Mouse (Mus musculus): ENCODE results near the gene Gm7137.
"Not testable (repeated sequence)": the region's sequence is repeated elsewhere in the genome, so short reads cannot be mapped to it uniquely, and the experiment has no call there.

The Gm7137 gene

GRCm38 (mm10) chr10:77787876-77788275 lies at the start of gene Gm7137:
TSS of gene Gm7137 (minus strand) at chr10:77788200.
- in situ Hi-C loops (cut with MboI) = not testable (repeated sequence)

GRCm38 (mm10) chr10:77835647-77836046 lies 47.6 kb upstream of the Gm7137 start, which contains the start of gene Krtap10-10:
TSS of gene Krtap10-10 (plus strand) at chr10:77835947.
- in situ Hi-C loops (cut with MboI) = no loop called here

- in situ Hi-C loops (cut with MboI) = no loop called here
Measured at GRCm38 (mm10) chr10:77826951-77827350, 39.0 kb upstream of the Gm7137 start, which contains the start of gene Krtap10-4. TSS of gene Krtap10-4 (minus strand) at chr10:77827095.

GRCm38 (mm10) chr10:77819203-77819602 lies 31.2 kb upstream of the Gm7137 start:
- in situ Hi-C loops (cut with MboI) = no loop called here

DNA sequence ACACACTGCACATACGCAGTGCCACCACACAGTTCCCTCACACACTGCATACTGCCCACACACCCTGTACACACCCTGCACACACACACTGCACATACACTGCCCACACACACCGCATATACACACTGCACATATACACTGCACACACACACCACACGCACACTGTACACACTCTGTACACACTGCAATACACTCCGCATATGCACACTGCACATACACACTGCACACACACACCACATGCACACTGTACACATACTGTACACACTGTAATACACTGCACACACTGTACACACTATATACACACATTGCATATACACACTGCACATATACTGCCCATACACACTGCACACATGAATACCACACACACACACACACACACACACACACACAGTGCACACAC lies 30.5 kb upstream of the Gm7137 start:
- in situ Hi-C loops (cut with MboI) = no loop called here

- in situ Hi-C loops (cut with MboI) = no loop called here
Measured at GRCm38 (mm10) chr10:77815514-77815913, 27.5 kb upstream of the Gm7137 start.

- in situ Hi-C loops (cut with MboI) = no loop called here
Measured at GRCm38 (mm10) chr10:77814382-77814781, 26.4 kb upstream of the Gm7137 start, which contains the start of gene Gm2696. TSS of gene Gm2696 (plus strand) at chr10:77814682.

GRCm38 (mm10) chr10:77811743-77812142 lies 23.7 kb upstream of the Gm7137 start, which contains the start of gene Gm9507:
TSS of gene Gm9507 (minus strand) at chr10:77811843.
- in situ Hi-C loops (cut with MboI) = no loop called here

DNA sequence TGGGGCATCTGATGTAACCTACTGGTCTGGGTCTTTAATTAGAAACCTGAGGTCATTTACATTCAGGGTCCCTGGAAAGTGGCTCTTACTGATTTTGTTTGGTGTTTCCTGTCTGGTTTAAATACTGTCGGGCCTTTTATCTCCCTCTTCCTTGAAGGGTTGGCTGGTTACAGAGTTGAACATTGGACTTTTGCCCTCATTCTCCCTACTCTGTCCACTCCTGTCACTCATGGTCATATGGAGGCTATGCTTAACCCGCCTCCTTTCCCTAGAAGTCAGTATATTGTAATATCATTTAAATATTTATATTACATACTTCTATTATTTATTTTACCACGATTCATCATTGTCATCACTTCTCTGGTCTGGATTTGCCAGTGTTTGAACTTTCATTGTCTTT lies 16.1 kb upstream of the Gm7137 start:
- in situ Hi-C loops (cut with MboI) = no loop called here

GRCm38 (mm10) chr10:77798921-77799508 lies 11.0 kb upstream of the Gm7137 start, which contains the start of gene Gm19668:
TSS of gene Gm19668 (minus strand) at chr10:77799133.
- in situ Hi-C loops (cut with MboI) = no loop called here

DNA sequence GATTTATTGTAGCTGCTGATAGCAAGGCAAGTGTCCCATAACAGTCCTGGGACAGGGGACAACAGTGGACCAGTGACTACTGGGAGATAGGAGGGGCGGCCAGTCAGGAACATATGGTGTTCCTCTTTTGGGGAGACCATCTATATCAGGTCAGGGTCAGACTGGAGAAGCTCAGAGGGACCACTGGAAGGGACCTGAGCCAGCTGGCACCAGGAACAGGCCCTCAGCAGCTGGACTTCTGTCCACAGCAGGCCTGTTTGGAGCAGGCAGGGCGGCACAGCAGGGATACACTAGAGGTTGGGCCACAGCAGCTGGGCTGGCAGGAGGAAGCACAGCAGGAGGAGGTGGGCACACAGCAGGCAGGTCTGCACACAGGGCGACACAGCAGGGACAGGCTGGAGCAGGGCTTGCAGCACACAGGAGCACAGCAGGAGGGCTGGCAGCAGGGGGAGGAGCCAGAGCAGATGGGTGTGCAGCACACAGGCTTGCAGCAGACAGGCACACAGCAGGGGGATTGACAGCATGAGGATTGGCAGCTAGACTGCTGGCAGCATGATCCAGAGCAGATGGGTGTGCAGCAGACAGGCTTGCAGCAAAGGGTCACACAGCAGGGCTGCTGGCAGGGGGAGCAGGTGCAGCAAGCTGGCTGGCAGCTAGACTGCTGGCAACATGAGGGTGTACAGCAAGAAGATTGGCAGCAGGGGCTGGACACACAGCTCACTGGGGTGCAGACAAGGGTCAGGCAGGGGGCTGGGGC lies 10.3 kb upstream of the Gm7137 start:
- in situ Hi-C loops (cut with MboI) = not testable (repeated sequence)

GRCm38 (mm10) chr10:77797677-77798076 lies 9.7 kb upstream of the Gm7137 start:
- in situ Hi-C loops (cut with MboI) = no loop called here

DNA sequence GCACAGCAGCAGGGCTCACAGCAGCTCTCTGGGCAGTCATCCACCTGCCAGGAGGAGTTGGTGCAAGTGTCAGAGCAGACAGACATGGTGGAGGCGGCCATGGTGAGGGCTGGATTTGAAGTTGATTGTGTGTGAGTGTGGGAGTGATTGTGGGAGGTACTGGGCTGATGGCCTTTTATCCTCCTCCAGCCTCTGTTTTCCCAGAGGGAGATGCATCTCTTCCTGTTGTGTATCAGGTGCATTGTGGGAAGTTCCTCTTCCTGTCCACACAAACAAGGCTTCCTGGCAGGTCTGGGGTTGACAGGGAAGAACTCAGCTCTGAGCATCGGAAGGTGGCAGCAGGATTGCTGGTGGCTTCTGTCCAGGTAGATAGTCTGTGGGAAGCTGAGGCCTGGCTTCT lies 7.0 kb upstream of the Gm7137 start, which contains the start of gene Gm9639:
Gm9639 (minus strand) TSS at position 101 of the 400 bp plus-strand sequence.
- in situ Hi-C loops (cut with MboI) = no loop called here

DNA sequence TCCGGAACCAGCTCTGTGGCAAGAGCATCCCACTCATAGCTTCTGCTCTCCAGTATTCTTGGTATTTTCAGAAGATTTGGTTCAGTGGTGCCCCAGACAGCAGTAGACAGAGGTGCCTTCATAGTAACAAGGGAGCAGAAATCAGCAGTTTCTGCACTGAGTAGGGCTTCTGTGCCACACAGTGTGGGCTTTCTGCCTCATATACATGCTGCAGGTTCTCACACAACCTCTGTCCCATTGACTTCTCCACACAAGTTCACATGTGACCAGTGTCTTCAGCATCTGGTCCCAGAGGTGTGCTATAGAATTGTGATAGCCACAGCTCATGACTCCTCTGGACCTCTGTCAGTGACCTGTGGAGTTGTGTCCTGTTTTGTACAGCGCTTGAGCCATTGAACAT lies 621 bp upstream of the Gm7137 start:
- in situ Hi-C loops (cut with MboI) = no loop called here

DNA sequence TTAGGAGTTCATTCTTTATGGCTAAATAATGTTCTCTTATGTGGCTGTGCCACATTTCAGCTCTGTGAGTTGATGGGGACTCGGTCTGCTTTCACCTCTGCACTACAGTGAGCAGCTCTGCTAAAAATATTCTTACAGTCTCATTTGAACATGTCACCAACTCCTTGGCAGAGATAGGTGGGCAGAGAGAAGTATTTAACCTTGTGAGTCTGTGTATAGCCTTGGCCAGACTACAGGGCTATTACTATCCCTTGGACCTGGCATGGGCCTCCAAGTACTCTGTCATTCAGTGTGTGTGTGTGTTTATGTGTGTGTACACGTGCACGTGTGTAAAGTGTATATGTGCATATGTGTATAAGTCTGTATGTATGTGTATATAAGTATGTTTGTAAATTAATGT lies 4.6 kb downstream of the Gm7137 start:
- in situ Hi-C loops (cut with MboI) = not testable (repeated sequence)

DNA sequence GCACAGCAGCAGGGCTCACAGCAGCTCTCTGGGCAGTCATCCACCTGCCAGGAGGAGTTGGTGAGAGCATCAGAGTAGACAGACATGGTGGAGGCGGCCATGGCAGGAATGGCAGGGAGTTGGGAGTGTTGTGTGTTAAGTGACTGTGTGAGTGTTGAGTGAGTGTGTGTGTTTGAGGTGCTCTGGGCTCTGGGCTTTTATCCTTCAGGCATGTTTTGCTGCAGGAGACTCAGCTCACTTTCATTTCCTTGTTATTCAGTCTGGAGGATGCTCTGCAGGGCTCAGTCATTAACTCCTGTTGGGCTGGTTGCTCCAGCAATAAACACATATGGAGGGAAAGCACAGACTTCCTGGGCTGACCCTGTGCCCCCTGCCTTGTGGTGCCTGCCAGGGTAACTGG lies 5.6 kb downstream of the Gm7137 start, which contains the start of gene Gm3250:
Gm3250 (minus strand) TSS at position 101 of the 400 bp plus-strand sequence.
- in situ Hi-C loops (cut with MboI) = not testable (repeated sequence)

DNA sequence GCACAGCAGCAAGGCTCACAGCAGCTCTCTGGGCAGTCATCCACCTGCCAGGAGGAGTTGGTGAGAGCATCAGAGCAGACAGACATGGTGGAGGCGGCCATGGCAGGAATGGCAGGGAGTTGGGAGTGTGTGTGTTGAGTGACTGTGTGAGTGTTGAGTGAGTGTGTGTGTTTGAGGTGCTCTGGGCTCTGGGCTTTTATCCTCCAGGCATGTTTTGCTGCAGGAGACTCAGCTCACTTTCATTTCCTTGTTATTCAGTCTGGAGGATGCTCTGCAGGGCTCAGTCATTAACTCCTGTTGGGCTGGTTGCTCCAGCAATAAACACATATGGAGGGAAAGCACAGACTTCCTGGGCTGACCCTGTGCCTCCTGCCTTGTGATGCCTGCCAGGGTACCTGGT lies 11.2 kb downstream of the Gm7137 start, which contains the start of gene Gm7138:
Gm7138 (minus strand) TSS at position 101 of the 400 bp plus-strand sequence.
- in situ Hi-C loops (cut with MboI) = not testable (repeated sequence)

DNA sequence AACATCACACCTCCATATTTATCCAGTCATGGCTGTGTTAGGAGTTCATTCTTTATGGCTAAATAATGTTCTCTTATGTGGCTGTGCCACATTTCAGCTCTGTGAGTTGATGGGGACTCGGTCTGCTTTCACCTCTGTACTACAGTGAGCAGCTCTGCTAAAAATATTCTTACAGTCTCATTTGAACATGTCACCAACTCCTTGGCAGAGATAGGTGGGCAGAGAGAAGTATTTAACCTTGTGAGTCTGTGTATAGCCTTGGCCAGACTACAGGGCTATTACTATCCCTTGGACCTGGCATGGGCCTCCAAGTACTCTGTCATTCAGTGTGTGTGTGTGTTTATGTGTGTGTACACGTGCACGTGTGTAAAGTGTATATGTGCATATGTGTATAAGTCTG lies 15.9 kb downstream of the Gm7137 start:
- in situ Hi-C loops (cut with MboI) = not testable (repeated sequence)

GRCm38 (mm10) chr10:77771225-77771624 lies 16.8 kb downstream of the Gm7137 start, which contains the start of gene Gm3238:
TSS of gene Gm3238 (minus strand) at chr10:77771325.
- in situ Hi-C loops (cut with MboI) = not testable (repeated sequence)

- in situ Hi-C loops (cut with MboI) = no loop called here
Measured at GRCm38 (mm10) chr10:77769727-77770126, 18.3 kb downstream of the Gm7137 start.

DNA sequence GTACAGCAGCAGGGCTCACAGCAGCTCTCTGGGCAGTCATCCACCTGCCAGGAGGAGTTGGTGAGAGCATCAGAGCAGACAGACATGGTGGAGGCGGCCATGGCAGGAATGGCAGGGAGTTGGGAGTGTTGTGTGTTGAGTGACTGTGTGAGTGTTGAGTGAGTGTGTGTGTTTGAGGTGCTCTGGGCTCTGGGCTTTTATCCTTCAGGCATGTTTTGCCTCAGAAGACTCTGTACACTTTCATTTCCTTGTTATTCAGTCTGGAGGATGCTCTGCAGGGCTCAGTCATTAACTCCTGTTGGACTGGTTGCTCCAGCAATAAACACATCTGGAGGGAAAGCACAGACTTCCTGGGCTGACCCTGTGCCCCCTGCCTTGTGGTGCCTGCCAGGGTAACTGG lies 28.4 kb downstream of the Gm7137 start, which contains the start of gene Gm3233:
Gm3233 (minus strand) TSS at position 101 of the 400 bp plus-strand sequence.
- in situ Hi-C loops (cut with MboI) = not testable (repeated sequence)

DNA sequence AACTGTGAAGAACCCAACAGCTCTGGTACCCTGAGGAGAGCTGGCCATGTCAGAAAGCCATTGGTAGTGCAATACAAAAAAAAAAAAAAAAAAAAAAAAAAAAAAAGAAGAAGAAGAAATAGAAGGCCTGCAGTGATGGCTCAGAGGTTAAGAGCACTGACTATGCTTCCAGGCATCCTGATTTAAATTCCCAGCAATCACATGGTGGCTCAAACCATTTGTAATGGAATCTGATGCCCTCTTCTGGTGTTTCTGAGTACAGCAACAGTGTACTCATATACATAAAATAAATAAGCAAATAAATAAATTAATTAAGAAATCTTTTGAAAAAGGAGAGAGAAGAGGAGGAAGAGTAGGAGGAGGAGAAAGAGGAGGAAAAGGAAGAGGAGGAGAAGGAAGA lies 34.6 kb downstream of the Gm7137 start:
- in situ Hi-C loops (cut with MboI) = no loop called here

DNA sequence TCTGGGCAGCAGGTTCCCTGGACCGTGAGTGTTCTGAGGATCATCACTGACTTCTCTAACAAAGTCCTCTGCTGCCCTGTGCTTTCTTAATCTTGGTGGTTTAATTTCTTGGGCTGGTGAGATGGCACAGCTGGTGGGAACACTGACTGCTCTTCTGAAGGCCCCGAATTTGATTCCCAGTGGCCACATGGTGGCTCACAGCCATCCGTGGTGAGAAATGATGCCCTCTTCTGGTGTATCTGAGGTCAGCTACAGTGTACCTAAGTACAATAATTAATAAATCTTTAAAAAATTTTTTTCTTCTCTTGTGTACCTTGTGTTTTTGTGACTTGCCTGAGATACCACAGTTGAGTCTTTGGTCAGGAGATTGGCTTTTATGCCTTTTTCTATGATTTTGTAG lies 35.7 kb downstream of the Gm7137 start:
- in situ Hi-C loops (cut with MboI) = not testable (repeated sequence)

Measured in mature B cell (primary cell).